Mouse (Mus musculus) urinary bladder, postnatal 14 days (tissue): Measurements from ENCODE around the gene Nalcn.
A peak's percentile ranks its signal among the peaks of the same experiment; 100 is the strongest.

Source experiments
- DNase-seq: peaks from one replicate; pipeline ENCODE4 v3.0.0; 2021; ENCODE audit warnings: low spot score

Gene Nalcn

DNA sequence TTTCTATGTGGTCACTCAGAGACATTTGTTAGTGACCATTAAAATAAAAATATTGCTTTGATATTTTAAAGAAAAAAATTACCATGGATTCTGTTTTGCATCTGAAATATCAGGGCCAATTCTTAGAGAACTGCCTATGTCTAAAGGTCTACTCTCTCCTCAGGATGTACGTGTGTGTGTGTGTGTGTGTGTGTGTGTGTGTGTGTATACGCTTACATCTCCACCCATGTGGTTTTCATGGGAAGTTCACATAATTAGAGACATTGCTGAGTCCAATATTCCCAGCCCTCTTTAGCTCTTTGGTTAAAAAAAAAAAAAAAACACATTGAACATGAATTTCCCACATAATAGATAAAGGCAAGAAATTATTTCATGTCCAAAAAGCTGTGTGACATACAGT is 114.0 kb downstream of the Nalcn start:
- DNase-seq = no peak

DNA sequence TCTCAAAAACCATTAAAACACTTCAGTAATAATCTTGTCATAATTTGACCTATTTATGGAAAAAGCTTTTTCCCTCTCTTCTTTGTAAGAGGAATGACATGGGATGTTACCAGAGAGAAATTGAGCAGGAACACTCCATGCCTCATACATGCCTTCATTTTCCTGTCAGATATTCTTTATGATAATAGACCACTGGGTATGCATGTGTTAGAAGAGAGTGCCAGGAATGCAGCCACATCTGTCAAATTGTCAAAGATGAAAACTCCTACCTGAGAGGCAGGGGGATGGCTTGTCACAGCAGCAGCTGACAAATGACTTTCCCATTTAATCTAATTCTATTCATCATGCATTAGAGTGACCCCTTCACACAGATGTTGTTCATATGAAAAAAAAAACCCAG is 131.4 kb downstream of the Nalcn start:
- DNase-seq = no peak

DNA sequence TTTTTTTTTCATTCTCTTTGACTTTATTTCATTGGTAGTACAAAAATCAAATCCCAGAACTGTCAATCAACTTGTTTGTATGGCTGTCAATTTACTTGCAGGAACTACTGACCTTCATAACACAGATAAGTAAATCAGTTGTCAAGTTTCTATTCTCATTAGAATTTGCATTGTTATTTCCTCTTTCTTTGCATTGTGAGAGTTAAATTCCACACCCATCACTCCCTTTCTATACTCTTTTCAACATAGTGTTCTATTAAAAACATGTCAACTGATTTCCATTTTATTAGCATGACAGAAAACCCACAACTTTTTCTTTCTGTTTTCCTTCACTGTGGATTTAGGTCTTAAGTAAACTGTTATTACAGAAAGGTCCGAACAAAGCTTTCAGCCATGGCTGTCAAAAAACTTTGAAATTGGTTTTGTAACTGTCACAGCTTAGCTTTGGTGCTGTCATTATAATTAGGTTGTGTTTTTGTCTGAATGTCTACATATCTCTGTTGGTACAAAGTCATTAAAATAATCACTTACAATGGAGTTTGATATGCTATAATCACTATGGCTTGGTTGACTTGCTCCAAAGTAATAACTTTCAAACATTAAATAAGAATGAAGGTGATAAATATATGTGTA is 138.3 kb downstream of the Nalcn start:
- DNase-seq = no peak

DNA sequence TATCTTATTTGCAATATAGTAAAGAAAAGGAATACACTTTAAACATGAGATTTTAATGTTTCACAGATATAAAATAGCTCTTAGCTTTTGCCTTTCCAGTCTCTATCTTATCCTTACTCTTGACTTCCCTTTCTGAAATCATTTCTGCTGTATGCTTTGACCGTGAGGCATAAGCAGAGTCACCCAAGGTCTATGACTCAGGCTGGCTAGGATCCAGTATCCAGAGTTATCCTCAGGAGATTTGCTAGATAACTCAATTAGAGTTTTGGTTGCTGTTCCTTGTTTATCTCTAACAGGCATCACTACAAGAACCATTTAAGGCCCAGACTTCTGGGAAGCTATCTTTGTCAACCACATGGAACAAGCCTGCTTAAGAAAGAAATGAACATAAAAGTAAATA is 164.9 kb downstream of the Nalcn start:
- no peak for DNase-seq

DNA sequence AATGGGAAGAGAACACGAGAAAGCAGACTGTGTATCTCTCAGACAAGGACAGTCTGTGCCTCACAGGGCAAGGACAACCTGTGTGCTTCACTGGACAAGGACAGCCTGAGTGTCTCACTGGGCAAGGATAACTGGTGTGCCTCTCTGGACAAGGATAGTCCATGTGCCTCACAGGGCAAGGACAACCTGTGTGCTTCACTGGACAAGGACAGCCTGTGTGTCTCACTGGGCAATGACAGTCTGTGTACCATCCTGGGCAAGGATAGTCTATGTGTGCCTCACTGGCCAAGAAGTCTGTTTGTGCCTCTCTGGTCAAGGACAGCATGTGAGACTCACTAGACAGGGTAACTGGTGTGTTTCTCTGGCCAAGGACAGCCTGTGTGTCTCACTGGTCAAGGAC is 180.9 kb downstream of the Nalcn start:
- DNase-seq = no peak

DNA sequence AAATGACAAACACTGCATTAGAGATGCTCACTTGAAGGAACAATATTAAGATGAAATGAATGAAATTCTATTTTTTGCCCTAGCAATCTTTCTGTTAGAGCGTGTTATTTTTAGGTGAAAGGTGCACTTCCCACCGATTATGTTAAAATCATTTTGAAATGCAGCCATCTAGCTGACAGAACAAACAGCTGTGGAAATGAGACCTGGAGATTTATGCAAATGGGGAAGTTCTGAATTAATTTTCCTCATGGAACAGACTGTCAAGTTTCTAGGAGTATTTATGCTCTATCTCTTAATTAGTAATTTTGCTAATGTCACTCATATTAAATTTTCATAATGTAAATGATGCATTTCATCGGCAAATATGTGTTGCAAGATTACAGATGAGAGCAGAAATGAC is 191.4 kb downstream of the Nalcn start:
- DNase-seq = no peak

DNA sequence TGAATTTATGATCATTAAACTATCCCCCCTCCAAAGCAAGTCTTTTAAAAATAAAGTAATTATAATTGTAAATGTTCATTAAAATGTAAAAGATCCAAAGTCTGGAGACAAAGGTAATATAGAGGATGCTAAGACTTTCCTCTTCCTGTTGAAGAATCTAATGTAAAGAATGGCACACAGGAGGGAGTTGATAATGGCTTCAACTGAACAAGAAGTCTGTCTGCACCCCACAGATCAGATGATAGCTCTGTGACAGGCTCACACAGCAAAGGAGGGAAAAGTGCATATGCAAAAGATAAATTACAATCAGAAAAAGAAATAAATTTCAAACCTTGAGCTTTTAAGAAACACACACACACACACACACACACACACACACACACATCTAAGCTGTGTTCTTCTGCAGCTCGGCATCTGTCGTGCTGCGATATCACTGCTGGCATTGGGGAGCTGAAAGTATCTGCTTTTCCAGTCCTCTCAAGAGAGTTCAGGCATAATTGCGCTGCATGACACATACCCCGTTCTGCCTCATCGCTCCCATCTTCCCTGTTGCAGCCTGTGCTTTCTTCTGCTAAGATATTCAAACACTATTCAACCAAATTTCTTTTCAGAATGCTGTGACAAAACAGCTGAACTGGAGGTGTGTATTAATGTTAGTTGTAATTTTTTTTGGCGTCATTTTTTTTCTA is 250.6 kb downstream of the Nalcn start:
- DNase-seq = no peak

DNA sequence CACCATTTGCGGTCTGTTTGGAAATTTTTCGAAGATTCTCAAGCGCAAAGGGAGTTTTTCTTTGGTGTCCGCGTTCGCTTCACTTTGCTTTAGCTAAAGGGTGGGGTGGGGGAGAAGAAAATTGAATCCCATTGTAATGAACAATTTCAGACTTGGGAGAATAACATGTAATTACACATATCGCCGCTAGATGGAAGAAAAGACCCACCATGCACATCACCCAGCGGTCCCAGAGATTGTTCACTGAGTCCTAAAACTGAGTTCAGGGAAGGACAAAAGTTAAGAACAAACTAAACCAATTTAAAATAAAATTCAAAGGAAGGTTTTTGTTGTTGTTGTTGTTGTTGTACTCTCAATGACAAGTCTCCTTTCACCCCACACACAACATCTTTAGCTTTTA is 255.4 kb downstream of the Nalcn start:
- no peak for DNase-seq

GRCm38 (mm10) chr14:123359691-123360090 is 267.3 kb downstream of the Nalcn start:
- no peak for DNase-seq

- peak; percentile 14 for DNase-seq
Observed at GRCm38 (mm10) chr14:123352973-123353372, 274.0 kb downstream of the Nalcn start.

DNA sequence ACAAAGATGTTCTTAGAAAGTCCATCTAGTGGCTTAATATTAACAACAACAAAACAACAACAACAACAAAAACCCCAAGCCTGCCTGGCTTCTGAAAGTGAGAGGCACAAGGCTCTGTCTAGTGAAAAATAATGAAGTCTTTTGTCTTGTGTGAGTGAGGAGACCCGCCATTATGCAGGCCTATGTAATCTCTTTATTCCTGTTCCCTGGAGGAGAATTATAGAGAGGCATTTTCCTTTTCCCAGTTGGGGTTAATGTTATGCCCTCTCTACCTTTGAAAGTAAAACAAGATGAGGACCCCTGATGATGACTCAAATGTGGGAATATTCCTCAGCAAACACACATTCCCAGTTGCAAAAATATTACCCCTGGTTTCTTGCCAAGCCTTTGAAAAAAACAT is 295.1 kb downstream of the Nalcn start:
- DNase-seq = no peak

DNA sequence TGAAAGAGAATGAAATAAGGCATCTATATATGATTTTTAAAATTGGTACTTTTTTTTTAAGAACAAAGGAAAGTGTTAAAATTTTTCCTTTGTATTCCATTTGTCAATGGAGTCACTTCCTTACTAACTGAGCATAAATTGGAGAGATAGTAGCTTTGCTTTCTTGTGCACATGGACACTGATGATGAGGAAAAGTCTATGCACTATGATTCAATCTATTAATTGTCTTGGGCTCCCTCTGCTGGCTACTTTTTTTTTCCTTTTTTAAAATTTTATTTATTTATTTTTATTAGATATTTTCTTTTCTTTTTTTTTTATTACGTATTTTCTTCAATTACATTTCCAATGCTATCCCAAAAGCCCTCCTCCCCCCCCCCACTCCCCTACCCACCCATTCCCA is 312.6 kb downstream of the Nalcn start:
- DNase-seq = no peak

- DNase-seq = no peak
Observed at GRCm38 (mm10) chr14:123312371-123312770, 314.6 kb downstream of the Nalcn start.

DNA sequence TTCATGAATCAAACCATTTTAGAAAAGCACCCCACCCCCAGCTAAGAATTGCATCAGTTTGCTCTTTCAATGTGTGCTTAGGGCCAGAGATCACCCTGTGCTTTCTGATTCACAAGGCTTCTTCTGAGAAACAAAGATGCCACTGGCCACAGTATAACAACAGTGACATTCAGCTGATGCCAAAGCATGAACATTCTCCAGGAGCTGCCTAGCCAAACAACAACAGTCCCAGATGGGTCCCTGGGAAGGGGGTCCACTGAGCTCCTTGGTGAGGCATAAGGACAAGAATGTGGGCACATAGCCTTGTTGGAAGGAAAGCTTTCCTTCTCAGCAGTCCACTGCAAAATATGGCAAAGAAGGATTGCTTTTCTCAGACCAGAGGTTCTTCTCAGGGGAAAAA is 330.9 kb downstream of the Nalcn start:
- no peak for DNase-seq

DNA sequence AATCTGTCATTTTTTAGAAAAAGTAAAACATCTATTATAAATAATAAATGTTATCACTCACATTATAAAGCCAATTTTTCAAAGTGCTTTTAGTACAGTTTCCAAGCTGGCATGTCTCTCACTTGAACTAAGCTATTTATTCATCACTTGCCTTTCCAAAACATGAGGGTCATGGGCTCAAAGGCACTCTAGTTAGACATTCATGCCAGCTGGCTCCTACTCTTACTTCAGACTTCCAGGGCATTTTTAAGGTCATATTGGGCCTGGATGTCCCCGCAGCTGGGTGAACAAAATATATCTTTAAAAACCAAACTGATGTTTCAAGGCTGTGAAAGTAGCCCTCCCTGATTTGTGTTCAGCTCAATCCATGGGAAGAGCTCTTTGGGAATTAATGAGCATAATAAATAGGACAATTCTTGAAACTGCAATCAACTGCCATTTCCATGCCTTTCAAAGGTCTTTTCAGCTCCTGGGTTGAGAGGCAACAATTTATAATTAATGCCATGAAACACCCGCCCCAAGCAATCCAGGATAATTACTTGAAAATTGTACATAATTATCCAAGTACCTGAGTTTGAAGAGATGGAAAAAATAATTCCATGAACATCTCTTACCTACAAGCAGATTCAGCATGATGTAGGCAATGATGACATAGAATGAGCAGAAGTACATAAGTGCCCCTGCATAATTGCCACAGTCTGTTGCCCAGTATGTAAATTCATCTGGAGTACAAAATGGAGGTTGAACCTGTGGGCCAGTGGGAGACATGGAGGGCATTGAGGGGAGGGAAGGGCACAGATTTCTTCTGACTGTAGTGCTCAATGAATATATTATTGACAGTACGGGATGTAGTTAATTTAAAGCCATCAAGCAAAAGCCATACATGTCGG is 335.6 kb downstream of the Nalcn start:
- no peak for DNase-seq

DNA sequence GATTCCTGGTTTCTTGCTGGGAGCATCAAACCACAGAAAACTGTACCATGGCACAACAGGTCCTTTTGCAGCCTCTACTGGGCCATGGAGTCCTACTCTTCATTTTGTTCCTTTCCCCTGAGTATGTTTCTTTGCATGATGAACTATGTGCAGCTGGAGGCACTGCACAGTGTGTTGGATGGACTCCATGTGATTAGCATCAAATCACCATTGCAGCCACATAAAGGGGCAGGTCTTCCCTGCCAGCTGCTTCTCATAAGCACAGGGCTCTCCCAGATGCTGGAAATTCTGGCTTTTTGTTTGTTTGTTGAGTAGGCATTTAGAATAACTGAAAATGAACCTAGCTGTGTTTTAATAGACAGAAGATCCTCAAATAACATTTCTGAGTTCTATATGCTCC is 344.8 kb downstream of the Nalcn start:
- no peak for DNase-seq

GRCm38 (mm10) chr14:123272121-123272520 is 354.8 kb downstream of the Nalcn start:
- no peak for DNase-seq

DNA sequence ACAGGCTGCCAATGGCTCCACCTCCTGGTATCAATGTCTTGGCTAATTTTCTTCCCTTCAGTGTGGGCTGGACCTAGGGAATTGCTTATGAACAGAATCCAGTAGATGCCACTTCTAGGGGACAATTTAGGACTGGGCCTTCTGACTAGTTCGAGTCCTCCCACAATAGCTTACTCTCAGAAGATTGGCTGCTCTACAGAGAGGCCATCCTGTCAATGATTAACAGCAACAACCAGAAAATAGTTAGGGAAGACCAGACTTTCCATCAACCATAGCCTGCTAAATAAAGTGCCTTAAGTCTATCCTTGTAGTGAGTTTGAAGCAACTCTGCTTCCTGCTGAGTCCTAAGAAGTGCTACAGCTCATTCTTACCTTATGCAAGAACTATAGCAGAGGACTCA is 386.2 kb downstream of the Nalcn start:
- no peak for DNase-seq

GRCm38 (mm10) chr14:123239945-123240344 is 387.0 kb downstream of the Nalcn start:
- DNase-seq = no peak

DNA sequence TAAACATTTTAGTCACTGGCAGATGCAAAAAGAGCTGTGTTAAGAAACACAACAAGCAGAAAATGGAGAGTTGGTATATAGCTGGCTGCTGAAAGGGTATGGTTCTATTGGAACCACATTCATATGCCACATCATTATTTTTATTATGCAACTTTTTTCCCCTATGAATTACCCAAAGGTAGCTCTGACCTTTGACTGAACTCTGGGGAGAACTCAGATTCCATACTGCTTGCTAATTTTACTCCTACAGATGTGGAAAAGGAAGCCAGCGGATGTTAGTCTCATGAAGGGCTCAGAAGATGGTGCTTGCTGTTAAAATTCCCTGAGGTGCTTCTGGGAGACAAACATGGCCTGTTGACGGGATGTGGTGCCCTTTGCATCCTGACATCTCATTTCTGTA is 389.9 kb downstream of the Nalcn start:
- DNase-seq = no peak

GRCm38 (mm10) chr14:123232630-123233206 is 394.2 kb downstream of the Nalcn start:
- no peak for DNase-seq
